Mouse (Mus musculus) erythroid progenitor cell, adult 5-6 weeks (primary cell): ENCODE measurements around the gene Grin3a. TPM values are rescaled to one million over a fixed set of nuclear protein-coding genes. Genes with fewer than 3 reads are reported as not detected.
A peak's percentile ranks its signal among the peaks of the same experiment; 100 is the strongest.
"Not testable (repeated sequence)": the region's sequence is repeated elsewhere in the genome, so short reads cannot be mapped to it uniquely, and the experiment has no call there.

Experiments
- ATAC-seq: replicated peaks from 2 replicates; pipeline ENCODE4 v1.8.0; 2016; ENCODE audit warnings: moderate number of reproducible peaks, mild to moderate bottlenecking, moderate TSS enrichment, inconsistent platforms; ENCODE audit not compliant: poor library complexity, low FRiP score, severe bottlenecking
- total RNA-seq, 2 experiments: library from RNA; stranded (forward) in 1 of 2; stranded (reverse) in 1 of 2; fragments of 150-400 nt in 1 of 2; fragments of 186-747, 209-891 nt in 1 of 2; gene quantifications; 2 replicates each; pipeline versions ENCODE4 v1.2.3 to v1.2.4; 2015 to 2017; ENCODE audit warnings: low replicate concordance in 2 of 2

Gene Grin3a
- total RNA-seq, 2 experiments from 2014 or later, result not detected

DNA sequence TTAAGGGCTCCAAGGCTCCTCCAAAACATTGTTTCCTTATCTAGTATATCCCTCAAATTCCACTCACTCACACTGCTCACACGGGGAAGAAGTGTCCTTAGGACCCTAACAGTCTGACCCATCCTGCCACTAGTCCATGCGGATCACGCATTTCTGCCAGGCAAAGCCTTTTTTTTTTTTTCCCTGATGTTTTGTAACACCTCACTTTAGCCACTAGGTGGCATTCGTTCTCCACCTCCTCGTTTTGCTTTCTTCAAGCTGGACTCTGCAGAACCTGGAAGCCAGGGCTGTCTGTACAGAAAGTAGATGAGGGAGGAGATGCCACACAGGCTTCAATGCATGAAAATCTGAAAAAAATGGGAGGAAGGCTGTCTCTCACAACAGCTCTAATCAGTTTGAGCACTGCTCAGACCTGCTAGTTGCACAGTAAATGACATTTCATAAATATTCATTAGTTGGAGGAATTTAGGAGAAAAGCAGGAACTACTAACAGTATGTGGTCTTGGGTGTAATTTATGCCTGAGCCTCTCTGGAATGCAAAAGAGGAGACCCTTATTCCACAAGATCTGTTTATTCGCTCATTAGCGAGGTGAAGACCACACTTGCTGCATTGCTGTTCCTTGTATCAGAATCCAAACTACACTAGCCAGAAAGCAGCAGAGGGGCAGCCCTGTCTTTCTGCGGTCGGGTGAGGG lies 156.8 kb downstream of the Grin3a start:
- 0 out of 2 replicates have a peak, but pooled peaks have one; percentile 52 for ATAC-seq

DNA sequence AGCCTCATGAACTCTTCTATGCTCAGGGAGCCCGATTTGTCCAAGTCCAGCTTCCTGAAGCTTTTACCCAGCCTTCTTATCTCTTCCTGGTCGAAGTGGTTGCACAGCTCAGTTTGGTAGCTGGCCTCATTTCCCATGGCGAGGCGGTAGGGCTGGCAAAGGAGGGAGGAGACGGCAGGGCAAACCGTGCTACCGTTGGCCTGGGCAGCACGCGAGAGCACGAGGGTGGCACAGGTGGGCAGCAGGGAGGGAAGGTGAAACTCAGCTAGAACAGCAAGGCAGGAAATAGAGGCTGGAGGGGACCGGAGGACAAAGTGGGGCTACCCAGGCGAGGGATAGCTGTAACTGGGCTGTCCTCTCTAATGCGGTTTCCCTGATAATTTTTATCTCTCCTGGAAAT lies 163.7 kb downstream of the Grin3a start, which contains the start of gene Ppp3r2:
Gene Ppp3r2 (minus strand): TSS at position 213 of the 400 bp plus-strand sequence.
- ATAC-seq, result no peak

- ATAC-seq, result no peak
Measured at GRCm38 (mm10) chr4:49680171-49680875, 165.2 kb downstream of the Grin3a start.

GRCm38 (mm10) chr4:49676790-49677189 lies 168.8 kb downstream of the Grin3a start:
- no peak for ATAC-seq

- no peak for ATAC-seq
Measured at GRCm38 (mm10) chr4:49676071-49676470, 169.5 kb downstream of the Grin3a start.

GRCm38 (mm10) chr4:49664850-49665249 lies 180.7 kb downstream of the Grin3a start:
- no peak for ATAC-seq

GRCm38 (mm10) chr4:49662231-49662630 lies 183.3 kb downstream of the Grin3a start:
- no peak for ATAC-seq

GRCm38 (mm10) chr4:49661664-49662063 lies 183.9 kb downstream of the Grin3a start:
- ATAC-seq, result no peak

- ATAC-seq, result no peak
Measured at GRCm38 (mm10) chr4:49659421-49659820, 186.1 kb downstream of the Grin3a start.

DNA sequence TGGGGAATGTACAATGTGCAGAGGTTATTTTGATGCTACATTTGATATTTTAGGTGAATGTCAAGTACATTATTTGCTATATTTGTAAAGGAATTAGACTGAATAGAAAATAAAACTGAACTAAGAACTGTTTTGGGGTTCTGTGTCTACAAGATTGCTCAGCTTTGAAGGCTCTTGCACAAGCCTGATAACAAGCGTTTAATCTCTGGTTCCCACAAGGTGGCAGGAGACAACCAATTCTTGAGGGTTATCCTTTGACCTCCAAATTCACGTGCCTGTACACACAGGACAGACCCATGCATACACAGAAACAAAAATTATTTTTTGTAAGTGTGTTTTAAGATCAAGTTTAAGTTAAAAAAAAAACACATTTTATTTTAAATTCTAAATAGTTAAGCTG lies 205.6 kb downstream of the Grin3a start:
- peak; percentile 88 for ATAC-seq

DNA sequence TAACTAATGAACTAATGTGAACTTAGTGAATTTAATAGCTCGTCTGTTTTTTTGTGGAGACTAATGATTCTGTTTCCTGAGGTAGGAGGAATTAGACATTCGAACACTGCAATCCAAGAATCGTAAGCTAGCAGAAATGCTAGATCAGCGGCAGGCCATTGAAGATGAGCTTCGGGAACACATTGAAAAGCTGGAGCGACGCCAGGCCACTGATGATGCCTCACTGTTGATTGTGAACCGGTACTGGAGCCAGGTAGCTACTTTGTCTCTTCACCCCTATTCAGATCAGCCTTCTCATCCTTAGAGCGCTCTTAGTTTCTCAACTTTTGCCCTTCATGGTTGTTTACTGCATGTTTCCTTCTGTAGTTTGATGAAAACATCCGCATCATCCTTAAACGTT lies 207.7 kb downstream of the Grin3a start:
- ATAC-seq, result no peak

GRCm38 (mm10) chr4:49632139-49632481 lies 213.4 kb downstream of the Grin3a start:
- peak; percentile 74; the same call in 1 of the 2 replicates for ATAC-seq

- peak; percentile 96 for ATAC-seq
Measured at GRCm38 (mm10) chr4:49631319-49632138, 214.0 kb downstream of the Grin3a start, which contains the start of gene Rnf20. TSS of gene Rnf20 (plus strand) at chr4:49632006.

DNA sequence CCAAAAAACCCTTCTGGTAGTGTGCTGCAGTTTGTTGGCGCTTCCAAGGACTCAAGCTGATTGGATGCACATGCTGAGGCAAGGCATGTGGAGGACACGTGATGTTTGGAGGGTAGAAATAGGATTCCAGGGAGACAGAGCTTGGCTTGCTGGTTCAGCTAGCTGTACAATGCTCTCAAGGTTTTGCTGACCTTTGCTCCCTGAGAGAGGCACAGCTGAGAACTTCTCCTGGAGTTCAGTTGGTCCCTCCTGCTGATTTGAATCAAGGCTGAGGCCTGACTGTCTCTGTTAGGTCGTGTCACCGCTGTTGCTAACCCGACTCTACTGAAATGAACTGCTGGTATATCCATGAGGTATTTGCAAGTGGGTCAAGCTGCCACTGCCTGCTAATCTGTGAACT lies 216.6 kb downstream of the Grin3a start:
- ATAC-seq, result no peak

- ATAC-seq, result 0 out of 2 replicates have a peak, but pooled peaks have one; percentile 41
Measured at GRCm38 (mm10) chr4:49626973-49627372, 218.6 kb downstream of the Grin3a start.

DNA sequence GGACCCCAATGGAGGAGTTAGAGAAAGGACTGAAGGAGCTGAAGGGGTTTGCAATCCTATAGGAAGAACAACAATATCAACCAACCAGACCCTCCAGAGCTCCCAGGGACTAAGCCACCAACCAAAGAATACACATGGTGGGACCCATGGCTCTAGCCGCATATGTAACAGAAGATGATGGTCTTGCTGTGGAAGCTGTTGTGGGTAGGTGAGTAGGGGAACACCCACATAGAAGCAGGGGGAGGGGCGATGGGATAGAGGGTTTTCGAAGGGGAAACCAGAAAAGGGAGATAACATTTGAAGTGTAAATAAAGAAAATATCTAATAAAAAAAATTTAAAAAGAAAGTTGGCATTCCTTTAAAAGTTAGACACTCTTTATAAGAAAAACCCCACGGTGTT lies 220.6 kb downstream of the Grin3a start:
- not testable (repeated sequence) for ATAC-seq

GRCm38 (mm10) chr4:49623916-49624315 lies 221.6 kb downstream of the Grin3a start:
- no peak for ATAC-seq

- ATAC-seq, result no peak
Measured at GRCm38 (mm10) chr4:49622272-49622671, 223.3 kb downstream of the Grin3a start.

- not testable (repeated sequence) for ATAC-seq
Measured at GRCm38 (mm10) chr4:49619861-49620260, 225.7 kb downstream of the Grin3a start.

GRCm38 (mm10) chr4:49616924-49617323 lies 228.6 kb downstream of the Grin3a start:
- no peak for ATAC-seq
